Mouse (Mus musculus) thymus, adult 2 months (tissue): Measurements from ENCODE around the gene Ly6g6c. TPM values are rescaled to one million over a fixed set of nuclear protein-coding genes. Genes with fewer than 3 reads are reported as not detected.

ENCODE experiments used
- DNase-seq: peaks from one replicate; pipeline ENCODE4 v3.0.0; 2021
- H3K27ac ChIP-seq: fragments of 200-500 bp; 2 replicates; pipeline ENCODE4 v1.5.1; 2012; ENCODE audit warnings: low read length, control low read depth; ENCODE audit not compliant: control insufficient read depth, insufficient read depth
- H3K27me3 ChIP-seq: fragments of 200-500 bp; 2 replicates; pipeline ENCODE4 v1.6.1; 2012; ENCODE audit warnings: mild to moderate bottlenecking, low read length, moderate library complexity, mixed read lengths; ENCODE audit not compliant: control insufficient read depth, insufficient read depth
- H3K36me3 ChIP-seq: fragments of 200-500 bp; 2 replicates; pipeline ENCODE4 v1.6.1; 2012; ENCODE audit warnings: mild to moderate bottlenecking, low read length, moderate library complexity; ENCODE audit not compliant: control insufficient read depth, insufficient read depth
- H3K4me1 ChIP-seq: fragments of 200-500 bp; replicated peaks from 2 replicates; pipeline ENCODE4 v1.6.1; 2012; ENCODE audit warnings: low read length; ENCODE audit not compliant: control insufficient read depth, insufficient read depth
- H3K4me3 ChIP-seq: fragments of 200-500 bp; 2 replicates; pipeline ENCODE4 v1.5.1; 2012; ENCODE audit warnings: mild to moderate bottlenecking, low read length, control low read depth, moderate library complexity; ENCODE audit not compliant: control insufficient read depth, insufficient read depth
- CTCF ChIP-seq: fragments of 200-500 bp; IDR thresholded peaks from 2 replicates; pipeline ENCODE4 v1.5.1; 2012; ENCODE audit warnings: mild to moderate bottlenecking, control low read depth, low read length, moderate library complexity, borderline replicate concordance; ENCODE audit not compliant: control insufficient read depth, poor library complexity, insufficient read depth; ENCODE audit errors: extremely low read depth
- POLR2A ChIP-seq: fragments of 200-500 bp; IDR thresholded peaks from 2 replicates; pipeline ENCODE4 v1.6.1; 2012; ENCODE audit warnings: mild to moderate bottlenecking, low read length, control low read depth, moderate library complexity; ENCODE audit not compliant: control insufficient read depth, poor library complexity, insufficient read depth; ENCODE audit errors: extremely low read depth
- WGBS: fragments of 180-500 bp; shearing (Covaris S2); methylation state at CpG from one replicate; pipeline ENCODE4 v1.1.7; 2018; 5-methylcytosine and 5-hydroxymethylcytosine counted together
- polyA plus RNA-seq: library from polyadenylated mRNA; depleted of rRNA; stranded (reverse); fragments of >200 nt; gene quantifications from 2 replicates; pipeline ENCODE4 v1.2.3, GENCODE M21; 2012

Gene Ly6g6c
- polyA plus RNA-seq, 1 experiment: 5.0 TPM

DNA sequence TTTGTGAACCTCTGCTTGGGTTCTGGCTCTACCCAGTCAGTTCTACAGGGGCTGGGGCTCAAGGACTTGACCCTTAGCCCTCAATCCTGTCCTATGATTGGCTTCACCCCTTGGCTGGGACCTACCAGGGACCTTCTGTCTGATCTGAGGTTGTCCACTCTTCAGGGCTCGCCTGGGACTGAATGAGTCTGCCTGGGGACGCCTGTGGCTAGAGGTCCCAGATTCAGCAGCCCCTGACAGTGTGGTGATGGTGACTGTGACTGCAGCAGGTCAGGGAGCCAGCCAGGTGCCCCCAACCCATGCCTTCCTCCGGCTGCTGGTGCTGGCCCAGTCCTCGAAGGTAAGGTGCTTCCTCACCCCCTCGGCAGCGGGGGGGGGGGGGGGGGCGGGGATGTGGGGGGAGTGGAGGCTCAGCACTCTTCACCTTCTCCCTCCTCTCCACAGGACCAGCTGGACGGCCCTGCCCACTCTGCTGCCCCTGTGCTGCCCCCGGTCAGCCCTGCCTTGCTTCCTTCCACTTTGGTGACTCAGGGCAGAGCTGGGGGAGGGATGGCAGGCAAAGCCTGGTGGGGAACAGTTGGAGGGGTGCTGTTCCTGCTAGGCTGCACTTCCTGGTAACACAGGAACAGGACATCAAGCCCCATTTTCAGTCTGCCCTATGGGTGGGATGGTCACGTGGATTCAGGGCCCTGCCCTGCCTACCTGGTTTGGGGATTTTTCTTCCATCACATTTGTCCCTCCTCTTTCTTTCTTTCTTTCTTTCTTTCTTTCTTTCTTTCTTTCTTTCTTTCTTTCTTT is 40.3 kb upstream of the Ly6g6c start:
- Histone ChIP-seq H3K27me3 (no peaks in the 10 kb centered on the region), H3K27ac (no peak overlapping the region), H3K36me3 (no peaks in the 10 kb centered on the region), H3K4me1 (peaks cover 34% of the 10 kb centered on the region), H3K4me3 (no peak overlapping the region)
- no peak for TF ChIP-seq CTCF
- no peak for TF ChIP-seq POLR2A
- 46% methylated on average over 10 of the region's 10 CpGs for WGBS
- DNase-seq: no peak

DNA sequence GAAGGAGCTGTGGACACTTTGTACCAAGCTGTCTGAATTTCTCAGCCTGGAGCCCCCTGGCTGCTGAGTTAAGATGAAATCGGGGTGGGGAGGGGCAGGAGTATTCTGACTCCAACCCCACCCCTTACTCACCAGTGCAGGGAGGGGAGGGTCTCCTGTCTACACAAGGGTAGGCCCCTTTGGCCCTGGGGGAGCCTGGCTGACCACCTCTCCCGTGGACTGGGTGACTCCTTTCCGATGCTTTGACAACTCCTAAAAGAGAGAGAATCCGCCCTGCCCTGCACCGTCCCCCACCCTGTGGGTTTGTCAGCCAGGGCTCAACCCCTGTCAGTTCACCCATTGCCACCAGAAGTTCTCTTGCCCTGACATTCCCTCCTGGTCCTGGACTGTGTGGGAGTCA is 39.0 kb upstream of the Ly6g6c start:
- no peak for DNase-seq
- Histone ChIP-seq H3K27ac (no peak overlapping the region), H3K36me3 (no peaks in the 10 kb centered on the region), H3K4me3 (no peak overlapping the region), H3K4me1 (peaks cover 42% of the 10 kb centered on the region), H3K27me3 (no peaks in the 10 kb centered on the region)
- TF ChIP-seq POLR2A (no peak), CTCF (no peak)
- 99% methylated on average over 5 of the region's 5 CpGs for WGBS

DNA sequence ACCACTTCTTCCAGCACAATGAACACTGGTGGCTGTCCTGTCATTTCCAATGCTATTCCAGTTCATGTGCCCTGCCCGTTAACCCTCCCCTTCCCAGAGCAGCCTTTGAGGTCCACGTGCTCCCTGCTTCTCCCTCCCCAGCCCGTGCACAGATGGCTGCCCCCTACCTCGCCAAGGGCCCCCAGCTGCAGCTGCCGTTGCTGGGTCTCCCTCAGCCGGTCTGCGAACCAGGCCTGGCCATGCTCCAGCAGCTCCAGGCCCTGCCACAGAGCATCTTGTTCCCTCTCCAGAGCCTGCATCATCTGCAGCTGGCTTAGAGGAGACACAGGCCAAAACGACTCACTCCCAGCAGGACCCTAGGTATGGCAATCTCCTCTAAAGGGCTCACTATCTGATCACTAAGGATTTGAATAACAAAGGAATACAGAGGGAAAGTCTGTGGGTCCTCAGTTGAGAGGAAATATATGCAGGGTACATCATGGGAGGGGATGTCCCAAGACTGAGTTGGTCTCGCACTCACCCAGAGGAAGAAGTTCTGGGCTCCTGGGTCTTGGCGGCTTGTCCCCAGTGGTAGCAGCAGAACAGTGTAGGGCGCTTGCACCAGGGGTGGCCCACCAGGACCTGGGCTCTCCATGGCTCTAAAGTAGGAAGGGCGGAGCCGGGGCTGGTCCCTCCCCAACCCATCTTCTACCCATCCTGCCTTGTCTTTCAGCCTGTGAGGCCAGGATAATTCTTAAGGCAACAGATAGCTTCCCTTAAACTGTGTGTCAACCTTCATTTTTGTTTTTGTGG is 37.7 kb upstream of the Ly6g6c start, which contains the start of gene Sapcd1:
Gene Sapcd1 (minus strand): TSS at position 740 of the 792 bp plus-strand sequence.
- no peak for TF ChIP-seq CTCF
- no peak for TF ChIP-seq POLR2A
- Histone ChIP-seq H3K27me3 (no peaks in the 10 kb centered on the region), H3K27ac (no peak within 1 kb of the TSS), H3K4me1 (peaks cover 38% of the 10 kb centered on the region), H3K4me3 (no peak within 1 kb of the TSS), H3K36me3 (no peaks in the 10 kb centered on the region)
- 35% methylated on average over 13 of the region's 13 CpGs for WGBS
- no peak for DNase-seq

DNA sequence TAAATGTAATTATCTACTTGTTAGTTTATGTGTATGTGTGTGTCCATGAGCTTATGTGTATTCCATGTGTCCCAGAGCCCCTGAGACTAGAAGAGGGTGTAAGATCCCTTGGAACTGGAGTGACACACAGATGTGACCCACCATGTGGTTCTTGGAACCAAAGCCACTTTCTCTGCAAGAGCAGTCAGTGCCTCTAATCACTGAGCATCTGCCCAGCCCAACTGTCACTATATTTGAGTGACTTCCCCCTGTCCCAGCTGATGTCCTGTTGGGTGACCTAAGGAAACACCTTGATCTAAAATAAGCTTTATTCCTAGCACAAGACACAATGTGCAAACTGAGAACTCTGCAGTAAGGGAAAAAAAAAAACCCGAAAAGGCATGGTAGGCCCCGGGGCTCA is 36.9 kb upstream of the Ly6g6c start:
- no peak overlapping the region for H3K4me3 ChIP-seq
- TF ChIP-seq POLR2A (no peak), CTCF (no peak)
- H3K4me1 ChIP-seq: peaks cover 38% of the 10 kb centered on the region
- no peak overlapping the region for H3K27ac ChIP-seq
- no peaks in the 10 kb centered on the region for H3K36me3 ChIP-seq
- no peak for DNase-seq
- H3K27me3 ChIP-seq: no peaks in the 10 kb centered on the region
- WGBS: 48% methylated on average over 2 of the region's 2 CpGs

DNA sequence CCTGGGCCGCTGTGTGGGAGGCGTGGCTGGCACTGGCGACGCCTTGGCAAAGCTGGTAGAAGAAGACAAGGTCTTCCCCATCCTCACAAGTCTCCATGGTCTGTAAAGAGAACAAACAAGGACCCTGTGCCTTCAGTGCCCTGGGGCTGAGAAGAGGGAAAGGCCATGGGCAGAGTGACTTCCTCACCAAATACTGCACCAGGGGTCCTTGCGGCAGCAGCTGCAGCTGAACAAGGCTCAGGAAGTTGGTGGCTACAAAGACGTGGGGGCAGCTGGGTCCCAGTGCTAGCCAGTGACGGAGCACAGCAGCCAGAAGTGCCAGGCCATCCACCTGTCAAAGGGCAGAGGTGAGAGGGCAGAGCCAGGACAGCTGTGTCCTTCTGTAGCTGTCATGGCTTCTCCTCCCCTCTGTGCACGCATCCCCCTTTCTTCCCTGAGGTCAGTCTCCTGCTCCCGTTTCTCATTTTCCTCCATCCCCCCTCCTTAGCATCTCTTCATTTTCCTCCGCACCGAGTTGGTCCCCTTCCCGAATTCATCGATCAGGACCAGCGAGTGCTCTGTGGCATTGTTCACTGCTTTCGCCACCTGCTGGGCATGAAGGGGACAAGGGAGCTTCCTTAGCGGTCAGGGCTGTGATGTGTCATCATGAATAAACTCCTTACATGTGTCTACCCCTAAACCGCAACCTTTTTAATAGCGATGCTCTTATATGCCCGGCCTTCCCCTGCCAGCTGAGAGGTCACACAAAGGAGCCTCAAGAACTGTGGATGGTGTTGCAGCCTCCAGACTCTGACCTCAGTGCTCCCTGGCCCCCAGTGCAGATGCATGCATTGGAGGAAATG is 35.3 kb upstream of the Ly6g6c start:
- peak; percentile 49; the same call in 1 of the 2 replicates for TF ChIP-seq CTCF
- TF ChIP-seq POLR2A: no peak
- DNase-seq: peak; percentile 38
- peak overlapping the region; percentile 6; the same call in 1 of the 2 replicates for H3K27ac ChIP-seq
- no peaks in the 10 kb centered on the region for H3K27me3 ChIP-seq
- WGBS: 15% methylated on average over 19 of the region's 19 CpGs
- peak overlapping the region; percentile 10 for H3K4me3 ChIP-seq
- H3K36me3 ChIP-seq: no peaks in the 10 kb centered on the region
- H3K4me1 ChIP-seq: peaks cover 39% of the 10 kb centered on the region

DNA sequence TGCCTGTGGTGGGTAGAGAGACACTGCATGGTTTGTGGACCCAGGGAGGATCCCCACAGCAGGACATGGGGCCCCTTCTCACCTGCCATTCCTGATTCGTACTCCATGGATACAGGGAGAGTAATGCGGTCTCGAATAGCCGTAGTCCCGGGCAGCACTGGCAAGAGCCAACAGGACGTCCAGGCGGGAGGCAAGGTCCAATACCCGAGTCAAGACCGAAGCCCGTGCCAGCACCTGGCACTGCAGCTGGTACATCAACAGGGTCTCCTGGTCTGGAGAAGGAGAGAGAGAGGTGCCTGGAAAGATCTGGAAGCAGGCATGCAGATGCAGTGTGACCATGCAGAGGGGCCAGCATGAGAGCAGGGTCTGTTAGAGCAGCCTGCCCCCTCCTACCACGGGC is 33.9 kb upstream of the Ly6g6c start:
- TF ChIP-seq POLR2A (no peak), CTCF (no peak)
- no peak overlapping the region for H3K27ac ChIP-seq
- peaks cover 38% of the 10 kb centered on the region for H3K4me1 ChIP-seq
- WGBS: 95% methylated on average over 11 of the region's 11 CpGs
- no peaks in the 10 kb centered on the region for H3K27me3 ChIP-seq
- no peak overlapping the region for H3K4me3 ChIP-seq
- DNase-seq: no peak
- no peaks in the 10 kb centered on the region for H3K36me3 ChIP-seq
